Mouse (Mus musculus): ENCODE results near the gene Gm6803.
"Not testable (repeated sequence)": the region's sequence is repeated elsewhere in the genome, so short reads cannot be mapped to it uniquely, and the experiment has no call there.

Gm6803 gene

DNA sequence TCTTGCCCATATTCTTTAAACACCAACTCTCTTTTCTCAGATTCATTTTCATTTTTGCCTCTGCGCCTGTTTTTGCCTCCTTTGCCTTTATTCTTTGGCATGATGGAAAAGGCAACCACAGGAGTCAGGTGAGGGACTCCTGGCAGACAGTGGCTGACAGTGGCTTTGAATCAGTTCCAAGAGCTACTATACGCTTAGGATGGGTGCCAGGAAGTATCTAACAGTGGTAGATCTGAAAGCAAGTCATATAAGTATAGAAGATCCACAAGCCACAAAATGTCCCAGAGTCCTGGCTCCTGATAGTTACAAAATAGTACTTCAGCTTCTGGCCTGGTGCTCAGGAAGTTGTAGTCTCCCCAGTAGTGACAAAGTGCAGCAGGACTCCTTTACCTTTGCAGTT lies at the start of gene Gm6803:
Gm6803 (minus strand) TSS at position 101 of the 400 bp plus-strand sequence.
- in situ Hi-C loops (cut with MboI, MseI) = not testable (repeated sequence)

DNA sequence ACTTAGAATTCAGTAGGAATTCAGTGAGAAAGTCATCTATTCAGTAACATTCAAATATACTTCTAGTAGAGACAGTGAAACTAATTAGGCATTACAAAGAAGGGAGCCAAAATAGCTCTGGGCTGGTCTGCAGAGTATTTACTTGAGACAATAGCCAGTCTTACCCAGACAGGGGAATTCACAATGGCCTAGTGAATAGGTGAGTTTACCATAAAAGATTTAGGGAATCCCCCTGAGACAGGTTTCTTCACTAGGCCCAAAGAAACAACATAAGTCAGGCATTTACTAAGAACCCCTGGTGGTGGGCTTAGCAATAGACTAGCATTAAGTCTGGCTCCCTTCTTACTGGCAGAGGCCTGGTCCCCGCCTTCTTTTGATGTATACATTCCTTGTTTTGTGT lies 26.7 kb upstream of the Gm6803 start:
- in situ Hi-C loops (cut with MboI, MseI) = not testable (repeated sequence)

DNA sequence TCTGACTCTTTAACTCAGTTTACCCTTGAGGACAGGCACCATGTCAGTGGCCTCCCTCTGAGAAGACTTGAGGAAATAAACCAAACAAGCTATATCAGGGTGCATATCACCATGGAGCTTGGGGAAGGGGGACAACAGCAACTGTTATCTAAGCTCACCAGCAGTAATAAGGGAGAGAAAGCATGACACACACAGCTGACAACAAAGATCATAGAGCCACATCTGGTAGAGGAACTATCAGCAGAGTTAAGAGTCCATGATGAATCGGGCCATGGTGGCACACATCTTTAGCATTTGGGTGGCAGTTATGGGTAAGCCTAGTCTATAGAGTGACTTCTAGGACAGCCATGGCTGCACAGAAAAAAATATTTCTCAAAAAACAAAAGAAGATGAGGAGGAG lies 21.1 kb upstream of the Gm6803 start:
- in situ Hi-C loops (cut with MboI, MseI) = not testable (repeated sequence)

DNA sequence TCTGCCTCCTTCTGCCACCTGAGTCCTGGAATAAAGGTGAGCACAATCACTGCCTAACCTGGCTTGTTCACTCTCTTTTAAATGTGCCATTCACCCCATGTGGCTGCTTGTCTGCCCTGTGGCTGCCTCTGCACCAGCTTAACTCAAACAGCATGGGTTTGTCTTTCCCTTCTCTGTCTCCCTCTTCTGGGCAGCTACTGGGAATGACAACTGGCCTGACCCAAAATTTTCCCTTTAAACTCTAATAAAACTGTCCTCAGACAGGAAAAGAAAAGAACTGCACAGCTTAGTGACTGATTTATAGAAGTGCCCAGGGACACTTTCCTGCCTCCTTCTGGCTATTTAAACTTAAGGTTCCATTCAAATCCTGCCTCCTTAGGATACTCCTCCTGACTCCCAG lies 20.5 kb upstream of the Gm6803 start:
- in situ Hi-C loops (cut with MboI, MseI) = not testable (repeated sequence)

DNA sequence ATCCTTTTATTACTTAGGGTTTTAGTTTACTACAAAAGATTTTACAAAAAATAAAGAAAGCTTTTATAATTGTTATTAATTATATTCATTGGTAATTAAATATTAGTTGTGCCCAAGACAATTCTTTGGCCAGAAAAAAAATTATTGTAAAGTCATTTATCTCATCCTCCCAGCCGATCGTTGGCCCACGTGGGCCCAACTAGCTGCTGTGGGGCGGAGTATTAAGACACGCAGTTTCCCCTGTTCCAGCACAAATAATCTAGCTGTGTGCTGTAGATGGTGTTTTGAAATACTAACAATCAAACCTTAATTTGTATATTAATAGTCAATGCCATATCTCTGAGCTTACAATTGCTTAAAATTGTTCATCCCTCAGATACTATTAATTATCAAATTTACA lies 13.7 kb upstream of the Gm6803 start:
- in situ Hi-C loops (cut with MboI, MseI) = not testable (repeated sequence)

DNA sequence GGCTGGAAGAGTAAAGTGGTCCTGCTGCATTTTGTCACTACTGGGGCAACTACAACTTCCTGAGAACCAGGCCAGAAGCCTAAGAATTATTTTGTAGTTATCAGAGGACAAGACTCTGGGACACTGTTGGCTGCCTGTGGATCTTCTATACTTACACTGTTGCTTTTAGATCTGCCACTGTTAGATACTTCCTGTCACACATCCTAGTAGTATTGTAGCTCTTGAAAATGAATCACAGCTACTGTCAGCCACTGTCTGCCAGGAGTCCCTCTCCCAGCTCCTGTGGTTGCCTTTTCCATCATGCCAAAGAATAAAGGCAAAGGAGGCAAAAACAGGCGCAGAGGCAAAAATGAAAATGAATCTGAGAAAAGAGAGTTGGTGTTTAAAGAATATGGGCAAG lies 8.1 kb upstream of the Gm6803 start, which contains the start of gene Gm2056:
Gm2056 (plus strand) TSS at position 301 of the 400 bp plus-strand sequence.
- in situ Hi-C loops (cut with MboI, MseI) = not testable (repeated sequence)

DNA sequence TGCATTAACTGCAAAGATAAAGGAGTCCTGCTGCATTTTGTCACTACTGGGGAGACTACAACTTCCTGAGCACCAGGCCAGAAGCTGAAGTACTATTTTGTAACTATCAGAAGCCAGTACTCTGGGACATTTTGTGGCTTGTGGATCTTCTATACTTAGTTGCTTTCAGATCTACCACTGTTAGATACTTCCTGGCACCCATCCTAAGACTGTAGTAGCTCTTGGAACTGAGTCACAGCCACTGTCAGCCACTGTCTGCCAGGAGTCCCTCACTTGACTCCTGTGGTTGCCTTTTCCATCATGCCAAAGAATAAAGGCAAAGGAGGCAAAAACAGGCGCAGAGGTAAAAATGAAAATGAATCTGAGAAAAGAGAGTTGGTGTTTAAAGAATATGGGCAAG lies 7.0 kb downstream of the Gm6803 start, which contains the start of gene Gm2075:
Gm2075 (plus strand) TSS at position 301 of the 400 bp plus-strand sequence.
- in situ Hi-C loops (cut with MboI, MseI) = not testable (repeated sequence)

DNA sequence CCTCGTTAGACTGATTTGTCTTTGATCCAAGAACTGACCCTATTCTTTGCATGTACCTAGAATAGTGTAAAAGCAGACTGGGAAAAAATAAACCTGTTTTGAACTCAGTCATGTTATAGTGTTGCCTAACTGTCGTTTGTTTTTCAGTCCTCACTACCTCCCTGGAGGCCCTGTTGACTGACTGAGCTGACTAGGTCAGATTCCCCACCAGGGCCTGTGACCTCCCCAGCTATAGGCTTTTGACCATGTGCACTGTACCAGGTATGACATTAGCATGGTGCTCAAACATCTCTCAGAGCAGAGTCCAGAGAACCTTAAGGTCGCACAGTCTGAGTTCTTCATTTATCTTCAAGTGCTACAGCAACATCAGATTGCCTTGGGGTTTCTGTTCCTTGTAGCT lies 14.5 kb downstream of the Gm6803 start:
- in situ Hi-C loops (cut with MboI, MseI) = loop anchor here (5.0 kb wide), 2 partner anchors 157 to 357 kb away; no protein-coding TSS in a partner anchor

DNA sequence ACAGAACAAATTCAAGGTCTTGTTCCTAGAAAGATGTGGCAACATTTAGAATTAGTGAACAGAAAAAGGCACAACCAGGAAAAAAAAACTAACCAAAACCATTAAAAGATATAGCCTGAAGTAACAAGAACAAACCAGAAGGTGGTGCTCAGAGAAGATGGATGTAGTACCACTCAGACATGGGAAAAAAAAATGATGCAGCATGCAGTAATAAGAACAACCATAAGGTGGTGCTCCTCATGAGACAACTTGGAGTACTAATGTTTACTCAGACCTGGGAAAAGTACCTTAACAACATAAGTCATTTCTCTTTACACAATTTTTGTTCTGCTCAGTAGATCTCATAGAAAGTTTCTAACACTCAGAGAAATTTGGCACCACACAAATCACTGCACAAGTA lies 34.6 kb downstream of the Gm6803 start:
- in situ Hi-C loops (cut with MboI, MseI) = not testable (repeated sequence)

Measured in regulatory T cell (primary cell).